Mouse (Mus musculus) c-Kit-negative CD71-positive TER-119-positive erythroid progenitor cells, embryonic 14.5 days (primary cell): Measurements from ENCODE around the gene Btbd19.
A peak's percentile ranks its signal among the peaks of the same experiment; 100 is the strongest.

Experiments
- DNase-seq: peaks from one replicate; pipeline ENCODE4 v3.0.0-alpha.2; 2013; ENCODE audit warnings: low read depth, low spot score

Gene Btbd19

GRCm38 (mm10) chr4:117115592-117115991 is 9.9 kb downstream of the Btbd19 start:
- no peak for DNase-seq

- DNase-seq, result no peak
These were observed 12.3 kb downstream of the Btbd19 start for GRCm38 (mm10) chr4:117113237-117113636.

- no peak for DNase-seq
These were observed 14.5 kb downstream of the Btbd19 start for GRCm38 (mm10) chr4:117110985-117111384.

- DNase-seq, result no peak
These were observed 15.3 kb downstream of the Btbd19 start for GRCm38 (mm10) chr4:117110249-117110648.

GRCm38 (mm10) chr4:117109330-117109729 is 16.2 kb downstream of the Btbd19 start:
- DNase-seq, result no peak

GRCm38 (mm10) chr4:117108524-117108849 is 17.0 kb downstream of the Btbd19 start:
- DNase-seq, result no peak

GRCm38 (mm10) chr4:117107813-117108523 is 17.6 kb downstream of the Btbd19 start:
- DNase-seq, result no peak

GRCm38 (mm10) chr4:117105127-117105526 is 20.4 kb downstream of the Btbd19 start:
- DNase-seq, result no peak

GRCm38 (mm10) chr4:117104672-117105071 is 20.9 kb downstream of the Btbd19 start:
- DNase-seq, result no peak

- no peak for DNase-seq
These were observed 24.3 kb downstream of the Btbd19 start for GRCm38 (mm10) chr4:117101218-117101617.

- no peak for DNase-seq
These were observed 25.5 kb downstream of the Btbd19 start for GRCm38 (mm10) chr4:117100036-117100435.

- no peak for DNase-seq
These were observed 26.8 kb downstream of the Btbd19 start for GRCm38 (mm10) chr4:117098764-117099036.

GRCm38 (mm10) chr4:117097969-117098763 is 27.4 kb downstream of the Btbd19 start:
- no peak for DNase-seq

GRCm38 (mm10) chr4:117096666-117097065 is 28.9 kb downstream of the Btbd19 start:
- DNase-seq, result no peak

GRCm38 (mm10) chr4:117095551-117096452 is 29.7 kb downstream of the Btbd19 start, which contains the start of gene Ptch2:
TSS of gene Ptch2 (plus strand) at chr4:117096075.
- DNase-seq, result no peak

GRCm38 (mm10) chr4:117094626-117095361 is 30.7 kb downstream of the Btbd19 start:
- DNase-seq, result no peak

GRCm38 (mm10) chr4:117090586-117090985 is 34.9 kb downstream of the Btbd19 start:
- DNase-seq, result peak; percentile 48

- DNase-seq, result peak; percentile 22
These were observed 37.4 kb downstream of the Btbd19 start for GRCm38 (mm10) chr4:117087948-117088640.

- no peak for DNase-seq
These were observed 54.3 kb downstream of the Btbd19 start for GRCm38 (mm10) chr4:117071183-117071582.

GRCm38 (mm10) chr4:117070624-117071023 is 54.9 kb downstream of the Btbd19 start:
- DNase-seq, result no peak

GRCm38 (mm10) chr4:117069647-117070046 is 55.9 kb downstream of the Btbd19 start:
- no peak for DNase-seq
